ENCODE assay signal across 21 mouse cellular contexts in genomic region chr9:101290876-101291275, GRCm38 (mm10). TPM values are rescaled to one million over a fixed set of nuclear protein-coding genes. Genes with fewer than 3 reads are reported as not detected.
A peak's percentile ranks its signal among the peaks of the same experiment; 100 is the strongest.
DNase-seq lines count a peak whose midpoint lies in the region; ATAC-seq lines count a peak whose summit lies in the region.
"Had no signal": no experiment of that assay in that cellular context is flagged by ENCODE, and none has a peak within 500 bp of the region (broad histone marks: within the 10 kb centered on the region; RNA-seq: fewer than 3 reads in every experiment).

No protein-coding gene starts in this region.

- no peak overlapping the region for H3K27ac ChIP-seq in embryonic facial prominence, embryonic 14.5 days (replicated peaks; ENCODE audit: low read depth, low read length)
- H3K27ac ChIP-seq in embryonic facial prominence, embryonic 10.5 days (replicated peaks) = no peak overlapping the region
- H3K27ac ChIP-seq in heart, embryonic 10.5 days = no peak overlapping the region
- H3K27ac ChIP-seq in heart, embryonic 11.5 days (ENCODE audit: low read depth, low read length) = no peak overlapping the region
- H3K27ac ChIP-seq in kidney, embryonic 15.5 days = 0 out of 2 replicates have a peak overlapping the region, but pooled peaks have one; percentile 78
- H3K27ac ChIP-seq: forebrain, embryonic 13.5 days; forebrain, embryonic 15.5 days had no signal

- H3K4me2 ChIP-seq in embryonic facial prominence, embryonic 14.5 days (ENCODE audit: low read depth, low read length) = no peak overlapping the region
- H3K4me2 ChIP-seq in heart, embryonic 11.5 days = no peak overlapping the region
- no peak overlapping the region for H3K4me2 ChIP-seq in kidney, embryonic 15.5 days
- H3K4me2 ChIP-seq: forebrain, embryonic 13.5 days; forebrain, embryonic 15.5 days had no signal

- peak; percentile 20 for DNase-seq in embryonic facial prominence, embryonic 14.5 days (ENCODE audit: low spot score)
- no peak for DNase-seq in embryonic facial prominence, embryonic 10.5 days (ENCODE audit: low spot score)
- DNase-seq in heart, embryonic 10.5 days (ENCODE audit: low spot score) = peak; percentile 59
- no peak for DNase-seq in kidney, postnatal 10 days
- DNase-seq: adrenal gland, adult 8-10 months; adrenal gland, postnatal 14 days; adrenal gland, postnatal 36 days; B cell, adult 2 months; cerebellum, adult 11-12 months; cerebellum, adult 9-10 months; forebrain, postnatal 0 days had no signal

- H3K9me3 ChIP-seq in embryonic facial prominence, embryonic 14.5 days (ENCODE audit: control insufficient read depth, low read length) = no peaks in the 10 kb centered on the region
- 0 out of 2 replicates have a peak, but pooled peaks cover 3% of the 10 kb centered on the region for H3K9me3 ChIP-seq in embryonic facial prominence, embryonic 10.5 days
- H3K9me3 ChIP-seq in heart, embryonic 10.5 days = 0 out of 2 replicates have a peak, but pooled peaks cover 4% of the 10 kb centered on the region
- no peaks in the 10 kb centered on the region for H3K9me3 ChIP-seq in heart, embryonic 11.5 days (replicated peaks; ENCODE audit: control insufficient read depth, low read length)
- H3K9me3 ChIP-seq in kidney, embryonic 15.5 days (replicated peaks) = no peaks in the 10 kb centered on the region
- H3K9me3 ChIP-seq: embryonic facial prominence, embryonic 13.5 days; forebrain, embryonic 13.5 days; forebrain, embryonic 15.5 days had no signal

- no peaks in the 10 kb centered on the region for H3K27me3 ChIP-seq in embryonic facial prominence, embryonic 14.5 days (replicated peaks; ENCODE audit: control insufficient read depth, insufficient read depth, low read length)
- H3K27me3 ChIP-seq in embryonic facial prominence, embryonic 10.5 days (replicated peaks; ENCODE audit: low read depth, poor library complexity, severe bottlenecking) = no peaks in the 10 kb centered on the region
- no peaks in the 10 kb centered on the region for H3K27me3 ChIP-seq in heart, embryonic 10.5 days (ENCODE audit: insufficient read depth, poor library complexity, severe bottlenecking)
- no peaks in the 10 kb centered on the region for H3K27me3 ChIP-seq in heart, embryonic 11.5 days (ENCODE audit: control insufficient read depth, insufficient read depth, low read length)
- H3K27me3 ChIP-seq in kidney, embryonic 15.5 days = no peaks in the 10 kb centered on the region
- H3K27me3 ChIP-seq: CH12.LX; embryonic facial prominence, embryonic 13.5 days; forebrain, embryonic 13.5 days; forebrain, embryonic 15.5 days; Patski had no signal

- H3K4me3 ChIP-seq in embryonic facial prominence, embryonic 14.5 days (ENCODE audit: low read depth, low read length) = no peak overlapping the region
- H3K4me3 ChIP-seq in embryonic facial prominence, embryonic 10.5 days = no peak overlapping the region
- H3K4me3 ChIP-seq in heart, embryonic 10.5 days = no peak overlapping the region
- H3K4me3 ChIP-seq in heart, embryonic 11.5 days (ENCODE audit: low read depth, low read length) = no peak overlapping the region
- no peak overlapping the region for H3K4me3 ChIP-seq in kidney, embryonic 15.5 days (replicated peaks)
- H3K4me3 ChIP-seq: embryonic facial prominence, embryonic 13.5 days; forebrain, embryonic 13.5 days; forebrain, embryonic 15.5 days had no signal

- H3K36me3 ChIP-seq in embryonic facial prominence, embryonic 14.5 days (ENCODE audit: control insufficient read depth, insufficient read depth, low read length) = no peaks in the 10 kb centered on the region
- no peaks in the 10 kb centered on the region for H3K36me3 ChIP-seq in embryonic facial prominence, embryonic 10.5 days (replicated peaks)
- H3K36me3 ChIP-seq in heart, embryonic 10.5 days = no peaks in the 10 kb centered on the region
- no peaks in the 10 kb centered on the region for H3K36me3 ChIP-seq in heart, embryonic 11.5 days (ENCODE audit: control insufficient read depth, insufficient read depth, low read length)
- H3K36me3 ChIP-seq in kidney, embryonic 15.5 days = no peaks in the 10 kb centered on the region
- H3K36me3 ChIP-seq: embryonic facial prominence, embryonic 13.5 days; forebrain, embryonic 15.5 days; G1E had no signal

- no peak overlapping the region for H3K9ac ChIP-seq in embryonic facial prominence, embryonic 14.5 days (ENCODE audit: low read depth, low read length)
- no peak overlapping the region for H3K9ac ChIP-seq in heart, embryonic 11.5 days (ENCODE audit: low read depth, low read length)
- H3K9ac ChIP-seq in kidney, embryonic 15.5 days = no peak overlapping the region
- H3K9ac ChIP-seq: embryonic facial prominence, embryonic 13.5 days; forebrain, embryonic 13.5 days; forebrain, embryonic 15.5 days; forebrain, postnatal 0 days had no signal

- WGBS in embryonic facial prominence, embryonic 14.5 days = 82% methylated on average over 1 of the region's 1 CpGs
- 80% methylated on average over 1 of the region's 1 CpGs for WGBS in embryonic facial prominence, embryonic 10.5 days
- 61% methylated on average over 1 of the region's 1 CpGs for WGBS in heart, embryonic 10.5 days
- WGBS in heart, embryonic 11.5 days (ENCODE audit: insufficient replicate concordance) = 61% methylated on average over 1 of the region's 1 CpGs
- 72% methylated on average over 1 of the region's 1 CpGs for WGBS in kidney, embryonic 15.5 days

- H3K4me1 ChIP-seq in embryonic facial prominence, embryonic 14.5 days (ENCODE audit: control insufficient read depth, insufficient read depth, low read length) = no peaks in the 10 kb centered on the region
- H3K4me1 ChIP-seq in embryonic facial prominence, embryonic 10.5 days = peaks cover 6% of the 10 kb centered on the region; the same call in 1 of the 2 replicates
- H3K4me1 ChIP-seq in heart, embryonic 10.5 days = no peaks in the 10 kb centered on the region
- no peaks in the 10 kb centered on the region for H3K4me1 ChIP-seq in heart, embryonic 11.5 days (ENCODE audit: control insufficient read depth, insufficient read depth, low read length)
- peaks cover 6% of the 10 kb centered on the region; the same call in 1 of the 2 replicates for H3K4me1 ChIP-seq in kidney, embryonic 15.5 days

- ATAC-seq in embryonic facial prominence, embryonic 14.5 days (ENCODE audit: low read depth) = no peak
- ATAC-seq in heart, embryonic 11.5 days (replicated peaks; ENCODE audit: insufficient number of reproducible peaks, low FRiP score, low TSS enrichment) = no peak
- ATAC-seq in kidney, embryonic 15.5 days (replicated peaks; ENCODE audit: low FRiP score) = no peak
- ATAC-seq: activated CD4-positive, CD25-positive, alpha-beta regulatory T cell, adult 4 months; CD4-positive, CD25-positive, alpha-beta regulatory T cell, adult 4 months; forebrain, embryonic 13.5 days; forebrain, embryonic 15.5 days; forebrain, postnatal 0 days; Patski had no signal

RNA-seq across cellular contexts. Expression of gene Ppp2r3a, which starts 39.3 kb away (rescaled TPM):
- polyA plus RNA-seq in embryonic facial prominence, embryonic 14.5 days (2014; fragmentation: Nextera tagmentation; extraction: Ambion mirVana) = 25.3 and 29.8 TPM in 2 replicates
- polyA plus RNA-seq in embryonic facial prominence, embryonic 10.5 days (2016; fragmentation: Nextera tagmentation; extraction: Ambion mirVana) = 10.6 and 10.9 TPM in 2 replicates
- polyA plus RNA-seq in heart, embryonic 10.5 days (2016; fragmentation: Nextera tagmentation; extraction: Ambion mirVana) = 37.5 and 64.0 TPM in 2 replicates
- 71.3 and 82.3 TPM in 2 replicates for polyA plus RNA-seq in heart, embryonic 11.5 days (2014; fragmentation: Nextera tagmentation; extraction: Ambion mirVana)
- polyA plus RNA-seq in kidney, embryonic 15.5 days (2015; fragmentation: Nextera tagmentation; extraction: Ambion mirVana) = 16.4 and 17.5 TPM in 2 replicates
- polyA plus RNA-seq: G1E had no signal

Comparison
In these comparisons a context has a peak if more than half of its experiments do, and no peak if none do; other contexts are left out.
1. DNase-seq: peak in embryonic facial prominence, embryonic 14.5 days (single experiment) and heart, embryonic 10.5 days (single experiment); none in embryonic facial prominence, embryonic 10.5 days (single experiment) and kidney, postnatal 10 days (single experiment).